Mouse (Mus musculus) adrenal gland, postnatal 4 days (tissue): ENCODE data around the gene Sbf2. TPM values are rescaled to one million over a fixed set of nuclear protein-coding genes. Genes with fewer than 3 reads are reported as not detected.
A peak's percentile ranks its signal among the peaks of the same experiment; 100 is the strongest.

ENCODE experiments used
- DNase-seq, 2 experiments: peaks; one replicate each; pipeline ENCODE4 v3.0.0; 2021 to 2022; ENCODE audit warnings: low spot score in 2 of 2, mixed read lengths in 2 of 2
- total RNA-seq, 2 experiments: library from RNA; stranded (reverse); gene quantifications; 2 replicates each; pipeline ENCODE4 v1.2.3; 2021

Sbf2 gene
- total RNA-seq, 2 experiments from 2014 or later = 73.6 to 76.2 TPM

DNA sequence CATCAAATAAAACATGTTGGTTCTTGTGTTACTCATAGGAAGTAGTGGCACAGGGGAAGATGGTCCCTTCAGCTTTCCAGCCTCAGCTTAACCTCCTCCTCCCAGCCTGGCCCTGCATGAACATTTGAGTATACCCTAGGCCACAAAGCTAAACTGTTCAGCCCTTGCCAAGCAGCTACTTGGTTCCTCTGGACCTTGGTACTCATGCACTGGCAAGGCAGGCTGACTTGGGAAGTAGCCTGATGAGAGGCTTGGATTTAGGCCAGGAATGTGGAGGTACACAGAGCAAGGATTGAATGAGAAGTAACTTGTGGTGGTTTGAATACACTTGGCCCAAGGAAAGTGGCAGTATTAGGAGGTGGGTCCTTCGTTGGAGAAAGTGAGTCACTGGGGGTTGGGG is 299.4 kb downstream of the Sbf2 start:
- DNase-seq = no peak

DNA sequence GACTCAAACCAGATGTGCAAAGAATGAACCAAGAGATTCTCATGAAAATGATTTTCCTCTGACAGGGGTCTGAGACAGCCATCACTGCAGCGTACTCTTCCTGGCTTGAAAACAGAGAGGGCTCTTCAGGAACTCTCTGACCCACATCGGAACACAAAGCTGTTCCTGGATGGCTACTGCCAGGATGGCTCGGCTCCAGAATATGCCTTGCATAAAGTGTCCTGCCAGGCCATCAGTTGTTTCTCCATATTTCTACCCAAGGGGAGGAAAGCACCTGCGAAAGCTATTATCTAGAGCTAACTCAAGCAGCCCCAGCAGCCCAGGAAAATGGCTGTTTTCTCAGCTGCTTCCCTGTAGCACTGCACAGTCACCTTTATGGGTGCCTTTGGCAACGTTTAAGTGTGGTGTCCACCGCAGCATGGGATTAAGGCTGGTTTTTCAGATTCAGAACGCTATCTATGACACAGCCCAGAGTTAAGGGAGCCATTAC is 300.3 kb downstream of the Sbf2 start:
- DNase-seq = no peak

DNA sequence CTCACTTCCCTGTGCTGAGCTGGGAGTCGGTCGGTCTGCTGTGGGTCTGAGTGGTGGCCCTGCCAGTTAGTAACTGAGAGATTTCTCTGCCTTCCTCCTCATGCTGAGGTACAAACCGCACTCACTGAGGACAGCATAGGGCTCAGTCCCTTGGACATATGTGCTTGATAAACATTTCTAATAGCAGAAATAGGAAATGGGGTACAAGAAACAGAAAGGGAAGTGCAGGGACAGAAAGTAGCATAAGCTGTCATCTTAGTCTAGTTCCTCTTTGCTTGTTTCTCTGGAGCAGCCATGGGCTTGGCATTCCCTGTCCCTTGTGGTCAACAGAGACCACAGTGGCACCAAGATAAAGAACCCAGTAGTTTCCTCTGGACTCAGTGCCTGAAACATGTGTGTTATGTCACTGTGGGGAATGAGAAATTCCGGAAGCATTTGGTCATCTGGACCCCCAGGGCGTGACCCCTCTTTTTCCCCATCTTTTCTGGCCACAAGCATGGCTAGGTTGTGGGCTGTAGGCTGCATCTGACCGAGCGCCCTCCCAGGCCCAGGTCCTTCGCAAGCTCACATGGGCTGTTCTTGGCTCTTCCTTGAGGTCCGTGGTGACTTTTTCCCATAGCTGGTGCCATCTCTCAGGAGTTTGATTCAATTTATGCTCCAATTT is 301.2 kb downstream of the Sbf2 start:
- DNase-seq = no peak

DNA sequence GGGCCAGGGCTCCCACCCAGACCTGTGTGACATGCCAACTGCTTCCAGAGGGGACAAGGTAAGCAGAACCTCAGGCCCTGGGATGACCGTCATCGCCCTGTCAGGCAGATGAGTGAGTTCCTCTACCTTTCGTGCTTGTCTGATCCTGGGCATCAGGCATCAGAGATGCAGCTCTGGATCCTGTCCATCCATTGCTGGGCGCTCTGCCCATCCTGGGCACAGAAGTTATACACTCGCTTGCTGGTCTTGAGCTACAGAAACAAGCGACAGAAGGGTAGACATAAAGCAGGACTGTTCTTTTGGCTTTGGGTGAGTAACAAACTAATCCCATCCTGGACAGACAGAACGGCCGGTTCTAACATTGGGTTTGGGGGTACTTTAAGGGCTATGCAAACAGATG is 305.5 kb downstream of the Sbf2 start:
- DNase-seq = no peak

DNA sequence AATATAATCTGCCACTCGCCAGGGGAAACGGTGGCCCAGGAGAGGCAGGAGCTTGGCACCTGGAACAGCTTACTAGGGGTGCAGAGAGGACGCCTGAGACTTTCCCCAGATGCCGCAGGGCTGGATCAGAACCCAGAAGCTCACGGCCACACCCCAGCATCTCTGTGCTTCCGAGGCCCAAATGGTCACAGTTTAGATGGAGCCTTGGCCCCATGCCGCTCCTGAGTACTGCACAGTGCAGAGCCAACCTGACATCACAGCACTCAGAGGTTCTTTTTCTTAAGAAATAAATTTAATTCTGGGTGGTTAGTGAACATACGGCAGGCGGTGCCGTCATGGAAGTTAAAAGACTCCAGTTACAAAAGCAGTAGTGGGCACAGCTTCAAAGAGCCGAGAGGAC is 307.0 kb downstream of the Sbf2 start:
- DNase-seq = no peak

DNA sequence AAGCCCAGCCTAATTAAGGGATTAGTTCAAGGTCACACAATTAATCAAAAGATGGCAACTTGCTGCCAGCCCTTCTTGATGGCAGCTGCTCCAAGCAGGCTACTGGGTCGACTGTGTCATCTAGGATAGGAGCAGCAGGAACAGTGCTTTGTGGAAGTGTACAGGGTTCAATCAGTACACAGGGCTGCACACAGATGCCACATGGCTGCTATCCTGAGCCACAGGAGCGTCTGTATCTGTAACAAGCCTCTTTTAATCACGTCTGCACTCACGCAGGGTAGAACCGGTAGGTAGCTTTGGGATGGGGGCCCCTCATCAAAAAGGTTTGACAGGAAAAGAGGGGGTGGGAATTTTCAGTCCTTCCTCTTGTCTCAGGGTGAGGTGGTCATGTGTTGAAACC is 308.4 kb downstream of the Sbf2 start:
- DNase-seq = no peak

DNA sequence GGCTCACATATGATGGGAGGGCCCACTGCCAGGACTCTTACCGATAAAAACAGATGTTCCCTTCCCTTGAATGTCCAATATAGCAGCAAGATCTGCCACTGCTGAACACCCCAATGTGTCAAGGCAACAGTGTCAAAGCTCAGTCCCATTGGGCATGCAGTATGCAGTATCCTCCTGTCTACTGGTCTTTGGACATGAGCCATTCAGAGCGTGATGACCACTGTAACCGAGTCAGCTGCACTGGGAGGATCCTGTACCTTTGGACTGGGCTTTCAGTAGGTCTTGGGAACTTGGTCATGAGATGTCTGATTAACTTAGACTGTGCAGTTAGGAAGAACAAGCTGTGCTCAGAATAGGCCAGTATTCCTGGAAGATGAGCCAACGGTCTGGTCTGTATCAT is 309.2 kb downstream of the Sbf2 start:
- DNase-seq = no peak

DNA sequence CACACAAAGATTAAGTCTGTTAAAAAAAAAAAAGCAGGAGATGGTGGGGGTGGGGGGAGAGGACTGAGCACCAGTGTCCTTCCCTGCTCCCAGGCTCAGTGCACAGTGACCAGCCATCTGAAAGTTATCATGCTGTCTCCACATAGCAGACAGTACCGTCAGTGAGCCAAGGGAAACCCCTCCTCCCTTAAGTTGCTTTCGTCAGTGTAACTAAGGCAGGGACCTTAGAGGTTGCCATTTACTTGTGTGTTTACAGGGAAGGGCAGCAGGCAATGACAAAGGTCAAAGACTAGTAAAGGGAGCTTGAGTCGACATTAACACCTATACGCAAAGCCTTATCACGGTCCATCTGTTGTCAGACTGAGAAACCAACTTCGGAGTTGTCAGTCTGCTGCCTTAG is 311.8 kb downstream of the Sbf2 start:
- DNase-seq = no peak

DNA sequence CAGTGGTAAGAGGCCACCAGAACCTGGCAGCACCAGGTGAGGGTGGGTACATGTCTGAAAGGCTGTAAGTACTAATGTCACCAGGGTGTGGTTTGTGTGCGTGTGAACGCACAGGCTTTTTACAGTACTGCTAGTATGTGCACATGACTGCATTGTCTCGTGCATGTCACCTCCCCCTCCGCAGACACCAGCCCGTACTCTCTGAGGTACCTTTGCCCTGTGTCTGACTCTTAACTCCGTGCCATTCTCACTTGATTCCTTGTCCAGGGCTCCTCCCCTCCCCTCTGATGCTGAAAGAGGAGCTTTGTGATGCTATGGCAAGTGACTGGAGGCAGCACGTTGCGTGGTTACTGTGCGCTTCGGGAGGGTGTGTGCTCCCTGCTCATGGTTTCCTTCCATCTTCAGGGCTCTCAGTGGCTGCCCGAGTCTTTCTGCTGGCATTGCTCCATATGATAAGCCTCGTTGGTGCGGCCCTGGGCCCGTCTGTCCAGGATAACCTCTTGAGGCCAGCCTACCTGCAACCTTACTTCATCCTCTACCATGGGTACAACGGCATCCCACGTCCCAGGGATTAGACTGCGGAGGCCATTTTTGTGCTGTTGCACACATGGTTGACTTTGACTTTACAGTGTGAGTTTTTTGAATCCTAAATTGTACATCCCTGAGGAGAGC is 315.8 kb downstream of the Sbf2 start:
- no peak for DNase-seq

DNA sequence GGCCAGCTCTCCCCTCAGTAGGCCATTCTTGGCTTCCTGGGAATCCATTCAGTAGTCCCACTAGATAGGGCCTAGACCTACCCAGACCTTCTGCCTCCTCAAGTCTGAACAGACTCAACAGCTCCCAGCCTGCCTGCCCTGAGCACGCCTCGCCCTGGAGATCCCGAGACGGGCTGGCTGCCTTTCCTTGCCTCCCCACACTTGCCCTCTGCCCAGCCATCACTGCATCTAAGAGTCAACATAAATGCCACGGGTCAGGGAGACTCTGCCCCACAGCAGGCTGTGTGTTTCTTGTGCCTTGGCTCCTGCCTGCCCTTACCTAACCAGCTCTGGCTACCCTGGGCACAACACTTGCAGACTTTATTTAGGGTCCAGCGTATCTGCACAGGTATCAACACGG is 316.6 kb downstream of the Sbf2 start:
- no peak for DNase-seq

DNA sequence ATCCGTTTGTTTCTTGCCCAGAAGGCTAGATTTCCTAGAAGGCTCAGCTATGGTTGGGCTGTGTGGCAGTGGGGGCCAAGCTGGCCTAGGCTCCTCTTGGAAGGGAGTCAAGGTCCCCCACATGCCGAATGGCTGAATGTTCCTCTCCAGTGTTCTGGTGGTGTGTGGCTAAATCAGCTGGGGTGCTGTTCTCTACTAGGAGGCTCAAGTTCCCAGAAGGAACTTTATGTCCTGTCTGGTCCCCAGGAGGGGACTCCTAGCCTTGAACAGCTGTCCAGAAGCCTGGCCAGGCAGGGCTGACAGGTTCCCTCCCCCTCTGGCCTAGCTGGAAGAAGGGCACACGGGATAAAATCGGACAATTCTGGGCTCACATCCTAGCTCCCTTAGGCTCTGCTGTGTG is 317.1 kb downstream of the Sbf2 start:
- no peak for DNase-seq

DNA sequence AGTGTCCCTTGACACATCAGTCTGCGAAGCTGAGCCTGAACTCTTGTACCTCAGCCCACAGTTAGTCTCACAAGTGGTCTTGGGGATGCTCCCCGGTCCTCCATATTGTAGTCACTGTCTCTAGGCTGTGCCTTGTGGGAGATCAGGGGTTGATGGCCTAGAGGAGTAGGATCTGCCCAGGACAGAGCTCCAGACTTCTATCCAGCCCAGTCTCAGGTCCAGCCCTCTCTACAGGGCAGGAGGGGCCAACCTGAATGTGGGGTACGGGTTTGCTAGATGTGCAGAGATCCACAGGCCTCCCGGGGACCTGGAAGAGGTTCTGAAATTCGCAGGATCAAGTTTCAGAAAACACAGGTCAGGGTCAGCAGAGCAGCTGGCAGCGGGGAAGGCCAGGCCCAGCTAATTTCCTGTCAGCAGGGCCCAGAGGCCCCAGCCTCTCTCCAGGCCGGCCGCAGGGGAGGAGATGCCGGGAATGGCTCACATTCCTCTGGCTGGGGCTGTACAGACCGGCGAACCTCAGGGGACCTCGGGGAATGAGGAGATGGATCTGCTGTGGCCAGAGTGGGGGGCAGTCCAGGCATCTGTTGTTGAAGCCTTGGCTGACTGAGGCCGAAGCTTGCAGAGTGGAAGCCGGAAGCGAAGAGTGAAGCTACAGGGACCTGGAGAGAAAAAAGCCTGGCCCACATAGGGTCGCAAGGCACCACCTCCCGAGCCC is 317.7 kb downstream of the Sbf2 start:
- DNase-seq = peak in 1 of 2 experiments; percentile 42

DNA sequence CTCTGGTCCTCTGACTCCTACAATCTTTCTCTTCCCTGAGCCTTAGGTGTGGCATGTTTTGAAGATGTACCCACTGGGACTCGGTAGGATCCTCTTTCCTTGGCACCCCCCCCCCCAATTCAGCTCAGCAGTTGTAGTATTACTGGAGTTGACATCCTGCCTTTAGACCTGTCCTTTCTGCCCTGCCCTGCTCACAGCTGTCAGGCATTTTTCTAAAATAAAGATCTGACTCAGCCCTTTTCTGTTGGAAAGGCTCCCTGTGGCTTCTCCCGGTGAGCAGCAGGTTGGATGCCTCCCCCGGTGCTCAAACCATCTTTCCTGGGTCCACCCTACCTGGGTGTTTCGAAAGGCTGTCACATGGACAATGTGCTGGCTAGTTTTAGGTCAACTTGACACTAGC is 325.1 kb downstream of the Sbf2 start:
- no peak for DNase-seq

DNA sequence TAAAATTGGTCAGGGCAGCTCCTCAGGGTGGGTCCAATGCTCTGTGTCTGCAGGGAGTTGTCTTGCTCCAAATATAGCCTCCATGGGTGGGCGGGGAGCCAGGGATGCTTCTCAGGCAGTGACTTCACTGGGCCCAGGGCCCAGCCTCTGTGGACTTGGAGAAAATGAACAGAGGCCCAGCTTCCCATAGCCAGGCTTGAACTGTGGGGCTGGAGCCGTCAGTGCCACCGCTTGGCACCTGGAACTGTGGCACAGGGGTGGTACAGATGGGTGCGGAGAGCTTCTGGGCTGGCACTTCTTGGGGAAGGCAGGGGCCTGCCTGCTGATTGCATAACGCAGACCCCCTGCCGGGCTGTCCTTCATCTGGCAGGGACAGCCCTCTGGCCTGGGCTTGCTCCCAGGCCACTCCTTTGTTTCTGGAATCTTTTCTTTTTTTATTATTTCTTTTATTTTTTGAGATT is 326.0 kb downstream of the Sbf2 start:
- DNase-seq = no peak

DNA sequence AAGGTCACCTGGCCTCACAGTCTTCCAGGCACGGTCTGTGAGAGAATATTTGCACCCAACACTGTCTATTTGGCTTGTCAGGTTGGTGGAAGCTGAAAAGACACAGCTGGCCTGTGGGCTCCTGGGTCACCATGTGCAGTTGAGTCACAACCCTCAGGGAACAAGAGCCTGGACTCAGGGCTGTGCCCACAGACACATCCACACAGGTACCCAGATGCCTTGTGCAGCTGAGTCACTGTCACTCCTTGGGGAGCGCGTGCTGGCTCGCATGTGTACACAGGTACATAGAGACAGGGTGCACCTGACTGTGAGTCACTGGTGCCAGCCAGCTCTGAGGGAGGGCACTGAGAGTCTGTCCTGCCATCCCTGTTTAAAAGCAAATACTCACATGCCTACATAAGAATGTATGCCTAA is 326.5 kb downstream of the Sbf2 start:
- DNase-seq = no peak

DNA sequence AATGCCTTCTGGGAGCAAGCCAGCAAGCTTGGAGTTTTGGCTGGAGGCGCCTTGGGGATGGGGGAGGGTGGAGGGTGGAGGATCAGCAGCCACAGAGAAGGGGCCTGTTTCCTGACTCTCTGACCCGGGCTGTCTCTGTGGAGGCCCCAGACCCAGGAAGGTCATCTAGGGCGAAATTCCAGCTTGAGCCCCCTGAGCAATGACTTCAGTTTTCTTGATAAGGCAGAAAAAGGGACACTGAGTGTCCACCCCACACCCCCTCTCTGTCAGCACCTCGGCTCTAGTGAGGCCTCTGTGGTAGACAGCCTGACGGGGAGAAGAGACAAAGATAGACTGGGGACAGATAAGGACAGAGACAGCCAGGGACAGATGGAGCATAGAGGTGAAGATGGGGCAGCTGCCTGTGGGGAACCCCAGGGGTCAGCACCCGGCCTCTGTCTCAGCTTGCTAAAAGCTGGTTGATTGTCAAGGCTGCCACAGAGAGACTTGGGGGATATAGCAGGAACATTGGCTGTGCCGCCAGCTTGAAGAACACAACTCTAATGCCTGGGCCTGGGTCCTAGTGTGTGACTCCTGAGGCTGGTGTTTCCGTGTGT is 327.1 kb downstream of the Sbf2 start:
- no peak for DNase-seq

DNA sequence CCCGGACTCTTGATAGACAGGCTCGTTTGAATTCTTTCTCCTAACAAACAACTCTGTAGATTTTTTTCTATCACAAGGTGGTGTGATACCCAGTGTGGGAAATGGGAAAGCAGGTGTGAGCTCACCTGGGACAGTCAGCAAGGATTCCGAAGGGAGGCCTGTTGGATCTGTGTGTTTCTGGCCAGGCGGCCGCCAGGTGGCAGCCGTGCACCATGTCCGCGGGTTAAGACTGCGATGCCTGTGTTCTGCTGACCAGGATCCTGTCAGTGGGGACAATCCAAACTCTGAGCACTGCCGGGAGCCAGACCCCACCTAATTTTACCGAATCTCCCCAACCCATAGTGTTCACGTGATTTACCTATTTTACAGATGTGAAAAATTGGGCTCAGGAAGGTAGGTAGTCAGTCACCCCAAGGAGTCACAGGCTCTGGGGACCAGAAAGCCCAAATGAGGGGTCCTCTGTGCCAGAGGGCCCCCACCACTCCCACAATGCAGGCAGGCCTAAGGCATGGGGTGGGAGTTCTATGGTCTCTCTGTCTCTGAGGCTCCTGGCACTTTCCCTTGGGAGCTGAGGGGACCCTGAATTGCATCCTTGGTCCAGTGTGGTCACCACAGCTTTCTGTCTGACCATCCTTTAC is 327.8 kb downstream of the Sbf2 start:
- peak; percentile 55 to 65 for DNase-seq

DNA sequence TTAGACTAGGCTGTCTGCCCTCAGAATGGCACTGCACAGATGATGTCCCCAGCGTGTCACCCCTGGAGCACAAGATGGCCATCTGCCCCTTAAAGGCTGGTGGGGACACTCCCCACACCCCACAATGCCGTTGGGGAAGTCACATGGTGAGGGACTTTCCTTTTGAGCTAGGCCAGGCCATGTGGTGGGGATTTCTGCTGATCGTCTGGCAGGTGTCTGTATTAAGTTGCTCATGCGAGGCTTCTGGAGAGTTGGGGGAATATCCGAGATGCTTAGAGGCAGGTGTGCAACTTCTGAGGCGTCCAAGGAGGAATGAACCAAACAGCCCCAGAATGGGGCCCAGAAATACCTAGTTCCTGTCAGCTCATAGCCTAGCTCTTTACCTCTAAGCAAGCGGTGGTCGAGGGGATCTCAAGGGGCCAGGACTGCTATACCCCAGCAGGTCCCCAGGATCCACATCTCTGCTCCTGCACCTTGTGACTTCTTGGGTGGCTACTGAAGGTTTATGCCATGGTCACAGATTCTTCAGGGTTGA is 328.5 kb downstream of the Sbf2 start:
- DNase-seq = no peak

DNA sequence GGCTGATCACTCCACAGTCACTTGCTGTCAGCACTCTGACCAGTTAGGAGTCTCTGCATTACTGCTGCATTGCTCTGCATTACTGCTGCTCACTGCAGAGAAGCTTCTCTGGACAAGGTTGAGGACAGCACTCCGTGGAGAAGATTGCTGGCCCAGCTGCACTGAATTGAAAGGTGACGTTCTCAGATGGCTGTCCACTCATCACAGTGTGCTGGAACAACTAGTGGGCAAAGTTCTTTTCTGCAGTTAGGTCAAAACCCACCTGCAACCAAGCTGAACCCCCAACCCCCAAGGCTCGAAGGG is 328.9 kb downstream of the Sbf2 start:
- no peak for DNase-seq

DNA sequence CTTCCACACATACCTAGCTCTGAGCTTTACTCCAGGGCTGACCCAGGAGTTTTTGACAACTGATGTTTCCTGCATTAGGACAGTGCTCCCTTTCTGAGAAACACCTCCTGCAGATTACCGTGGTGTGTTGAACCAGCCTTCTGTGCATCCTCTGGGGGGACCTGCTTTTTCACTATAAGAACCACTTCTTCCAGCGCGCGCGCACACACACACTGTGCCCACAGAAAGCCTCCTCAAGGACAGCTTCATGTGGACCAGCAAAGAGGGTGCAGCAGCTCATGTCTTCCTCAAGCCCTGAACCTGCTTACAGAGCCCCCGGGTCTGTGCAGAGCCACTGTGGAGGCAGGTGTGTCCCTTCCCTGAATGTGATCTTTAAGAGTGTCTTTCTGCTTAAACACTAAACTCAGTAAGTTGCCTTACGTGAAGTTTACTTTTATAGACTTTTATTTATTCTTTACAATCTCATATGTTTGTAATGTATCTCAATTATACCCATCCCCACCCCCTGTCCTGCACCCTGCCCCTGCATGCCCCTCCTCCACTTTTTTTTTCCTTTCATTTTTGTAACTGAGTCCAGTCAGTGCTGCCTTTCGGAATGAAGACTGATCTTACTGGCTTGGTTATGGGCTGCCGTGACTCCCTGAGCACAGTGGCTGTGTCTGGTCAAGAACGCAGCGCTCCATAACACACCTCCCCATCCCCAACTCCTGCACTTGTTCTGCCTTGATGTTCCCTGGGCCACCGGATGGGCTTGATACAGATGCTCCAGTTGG is 329.5 kb downstream of the Sbf2 start:
- no peak for DNase-seq
